Mouse (Mus musculus): ENCODE results near the gene Krtap24-1. TPM values are rescaled to one million over a fixed set of nuclear protein-coding genes. Genes with fewer than 3 reads are reported as not detected.

The Krtap24-1 gene
- total RNA-seq, 2 experiments from 2014 or later, result not detected

GRCm38 (mm10) chr16:88569096-88569495, 43.0 kb downstream of the Krtap24-1 start:
- no peak for DNase-seq (ENCODE audit: low spot score in 2 of 2)

- no peak for DNase-seq (ENCODE audit: low spot score in 2 of 2)
Measured at GRCm38 (mm10) chr16:88563045-88563913, 48.8 kb downstream of the Krtap24-1 start, which contains the start of gene Cldn8. TSS of gene Cldn8 (minus strand) at chr16:88563183.

GRCm38 (mm10) chr16:88561617-88562164, 50.4 kb downstream of the Krtap24-1 start:
- DNase-seq (ENCODE audit: low spot score in 2 of 2), result no peak

Other genes starting within 250 kb of the Krtap24-1 start
- gene Cldn17, start 105.3 kb downstream of the Krtap24-1 start, total RNA-seq (2021), result not detected
- gene Cldn8, start 49.1 kb downstream of the Krtap24-1 start, total RNA-seq (2021), result 10 to 100 TPM in 1 of 2 experiments, under 1 TPM in 1; 0.25 to 12.7 TPM
- gene 2310079G19Rik, start 15.4 kb upstream of the Krtap24-1 start, total RNA-seq (2021), result not detected
- gene Krtap26-1, start 35.5 kb upstream of the Krtap24-1 start, total RNA-seq (2021), result not detected
- not detected for gene Krtap27-1, start 59.4 kb upstream of the Krtap24-1 start, total RNA-seq (2021)
- gene 2310061N02Rik, start 95.7 kb upstream of the Krtap24-1 start, total RNA-seq (2021), result not detected
- not detected for gene Krtap13-1, start 116.6 kb upstream of the Krtap24-1 start, total RNA-seq (2021)
- gene Krtap13, start 139.4 kb upstream of the Krtap24-1 start, total RNA-seq (2021), result not detected
- gene 2310034C09Rik, start 146.6 kb upstream of the Krtap24-1 start, total RNA-seq (2021), result not detected
- not detected for gene 2310057N15Rik, start 161.9 kb upstream of the Krtap24-1 start, total RNA-seq (2021)
- gene Gm5965, start 165.6 kb upstream of the Krtap24-1 start, total RNA-seq (2021), result not detected
- not detected for gene Gm20741, start 199.9 kb upstream of the Krtap24-1 start, total RNA-seq (2021)
- gene Krtap15, start 207.9 kb upstream of the Krtap24-1 start, total RNA-seq (2021), result not detected
- gene Krtap14, start 213.9 kb upstream of the Krtap24-1 start, total RNA-seq (2021), result not detected